Mouse (Mus musculus): ENCODE results near the gene Mvb12b. TPM values are rescaled to one million over a fixed set of nuclear protein-coding genes. Genes with fewer than 3 reads are reported as not detected.

The Mvb12b gene
- polyA plus RNA-seq, 1 experiment, result 11.9 TPM

Other genes with a start within 250 kb of the Mvb12b start
- gene Lmx1b, start 247.4 kb downstream of the Mvb12b start, polyA plus RNA-seq (2012; ENCODE audit: insufficient read depth, insufficient read length, missing spikeins), result not detected in 2 replicates